In the genomic region with DNA sequence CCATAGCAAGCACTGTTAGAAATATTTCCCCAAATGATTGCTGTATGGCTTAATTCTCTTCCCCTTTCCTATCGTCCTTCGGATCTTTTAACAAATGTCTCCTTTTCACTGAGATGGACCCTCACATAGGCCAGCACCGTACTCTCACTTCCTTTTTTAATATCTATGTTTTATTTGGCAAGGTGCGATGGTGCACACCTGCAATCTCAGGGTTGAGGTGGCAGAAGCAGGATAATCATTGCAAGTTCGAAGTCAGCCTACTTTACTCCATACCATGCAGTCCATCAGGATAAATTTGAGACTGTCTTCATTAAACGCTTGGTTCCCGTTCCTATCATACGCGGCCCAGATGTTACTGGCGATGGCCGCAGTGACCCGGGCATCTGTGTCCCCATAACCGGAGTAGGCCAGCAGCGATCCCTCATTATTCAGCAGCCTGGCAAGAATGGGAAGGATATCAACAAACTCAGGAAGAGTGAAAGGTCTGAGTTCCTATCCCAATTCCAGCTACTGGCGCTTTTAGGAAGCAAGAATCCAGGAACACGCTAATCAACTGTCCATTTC, we compare ENCODE assay signal across 7 mouse cellular contexts. TPM values are rescaled to one million over a fixed set of nuclear protein-coding genes. Genes with fewer than 3 reads are reported as not detected.
DNase-seq lines count a peak whose midpoint lies in the region; ATAC-seq and TF ChIP-seq lines count a peak whose summit lies in the region.

No protein-coding gene starts in this region.

- peaks cover 19% of the 10 kb centered on the region for H3K36me3 ChIP-seq in lung, embryonic 14.5 days (ENCODE audit: insufficient read depth)
- peaks cover 29% of the 10 kb centered on the region for H3K36me3 ChIP-seq in limb, embryonic 10.5 days
- H3K36me3 ChIP-seq in small intestine, adult 2 months (ENCODE audit: control insufficient read depth, insufficient read depth, low read length), result peaks cover 14% of the 10 kb centered on the region; the same call in 1 of the 2 replicates

- H3K4me2 ChIP-seq in lung, embryonic 14.5 days, result peak overlapping the region; percentile 92

- no peaks in the 10 kb centered on the region for H3K9me3 ChIP-seq in lung, embryonic 14.5 days (ENCODE audit: low read depth, low read length)
- H3K9me3 ChIP-seq in limb, embryonic 10.5 days (replicated peaks), result no peaks in the 10 kb centered on the region

- ATAC-seq in lung, embryonic 14.5 days (ENCODE audit: insufficient read depth), result no peak

- peak overlapping the region; percentile 60 for H3K9ac ChIP-seq in lung, embryonic 14.5 days

- H3K4me1 ChIP-seq in lung, embryonic 14.5 days (ENCODE audit: insufficient read depth), result 0 out of 2 replicates have a peak, but pooled peaks cover 7% of the 10 kb centered on the region
- no peaks in the 10 kb centered on the region for H3K4me1 ChIP-seq in embryonic fibroblast, embryonic 13.5 days (ENCODE audit: control insufficient read depth, insufficient read depth, low read length)
- peaks cover 42% of the 10 kb centered on the region for H3K4me1 ChIP-seq in limb, embryonic 10.5 days
- peaks cover 14% of the 10 kb centered on the region for H3K4me1 ChIP-seq in small intestine, adult 2 months (ENCODE audit: control insufficient read depth, insufficient read depth, insufficient read length, low read length)

- peak overlapping the region; percentile 91 for H3K4me3 ChIP-seq in lung, embryonic 14.5 days (ENCODE audit: low read depth, low read length)
- peak overlapping the region; percentile 74 for H3K4me3 ChIP-seq in embryonic fibroblast, embryonic 13.5 days (ENCODE audit: insufficient read depth, low read length)
- peak overlapping the region; percentile 92 for H3K4me3 ChIP-seq in limb, embryonic 10.5 days
- H3K4me3 ChIP-seq in small intestine, adult 2 months (ENCODE audit: low read depth, low read length), result peak overlapping the region; percentile 72

- peak overlapping the region; percentile 74 for H3K27ac ChIP-seq in lung, embryonic 14.5 days (ENCODE audit: low read depth)
- H3K27ac ChIP-seq in embryonic fibroblast, embryonic 13.5 days (ENCODE audit: insufficient read depth, low read length), result peak overlapping the region; percentile 32; the same call in 1 of the 2 replicates
- H3K27ac ChIP-seq in limb, embryonic 10.5 days, result peak overlapping the region; percentile 98
- peak overlapping the region; percentile 72 for H3K27ac ChIP-seq in small intestine, adult 2 months (ENCODE audit: insufficient read depth, low read depth, low read length)

- no peak for TF ChIP-seq CTCF in lung, embryonic 14.5 days (IDR thresholded peaks at IDR 0.05; ENCODE audit: low read depth)
- no peak for TF ChIP-seq CTCF in embryonic fibroblast, embryonic 13.5 days (IDR thresholded peaks at IDR 0.05; ENCODE audit: borderline replicate concordance, insufficient read depth, low read length)
- TF ChIP-seq CTCF in small intestine, adult 2 months (IDR thresholded peaks at IDR 0.05; ENCODE audit: extremely low read depth, insufficient read length, insufficient replicate concordance, low read depth, low read length), result no peak

- no peak for DNase-seq in lung, embryonic 14.5 days
- no peak for DNase-seq in lung, postnatal 25 days (ENCODE audit: low spot score)
- no peak for DNase-seq in limb, embryonic 10.5 days (ENCODE audit: low spot score)
- no peak for DNase-seq in gastrocnemius, postnatal 10 days
- no peak for DNase-seq in adrenal gland, postnatal 25 days

- WGBS in lung, embryonic 14.5 days, result 16% methylated on average over 16 of the region's 16 CpGs
- WGBS in limb, embryonic 10.5 days, result 27% methylated on average over 16 of the region's 16 CpGs
- 3% methylated on average over 16 of the region's 16 CpGs for WGBS in small intestine, adult 2 months

- TF ChIP-seq POLR2A in embryonic fibroblast, embryonic 13.5 days (IDR thresholded peaks at IDR 0.05; ENCODE audit: low read depth, low read length), result no peak
- no peak for TF ChIP-seq POLR2A in small intestine, adult 2 months (IDR thresholded peaks at IDR 0.05; ENCODE audit: low read depth, low read length)

- H3K27me3 ChIP-seq in lung, embryonic 14.5 days (ENCODE audit: insufficient read depth, low read length), result no peaks in the 10 kb centered on the region
- H3K27me3 ChIP-seq in limb, embryonic 10.5 days (ENCODE audit: low read depth, poor library complexity, severe bottlenecking), result no peaks in the 10 kb centered on the region
- H3K27me3 ChIP-seq in small intestine, adult 2 months (ENCODE audit: control insufficient read depth, insufficient read depth, low read length), result no peaks in the 10 kb centered on the region

RNA-seq across cellular contexts. Expression of a gene that starts 0.7 kb away (rescaled TPM):
- 77.6 and 93.9 TPM in 2 replicates for polyA plus RNA-seq in lung, embryonic 14.5 days (2014; fragmentation: Nextera tagmentation; extraction: Ambion mirVana)
- 74.4 and 81.1 TPM in 2 replicates for polyA plus RNA-seq in embryonic fibroblast, embryonic 13.5 days (2011; ENCODE audit: insufficient read length, low read depth, missing spikeins)
- polyA plus RNA-seq in limb, embryonic 10.5 days (2016; fragmentation: Nextera tagmentation; extraction: Ambion mirVana), result 151 and 159 TPM in 2 replicates
- 99.8 and 167 TPM in 2 replicates for polyA plus RNA-seq in small intestine, adult 2 months (2012; rRNA removed)
- total RNA-seq in gastrocnemius, postnatal 10 days (2021), result 10 to 100 TPM; 75.4 to 81.8 TPM
- 148 and 150 TPM in 2 replicates for total RNA-seq in adrenal gland, postnatal 25 days (2021)

RNA-seq across cellular contexts. Expression of a gene that starts 1.4 kb away (rescaled TPM):
- polyA plus RNA-seq in lung, embryonic 14.5 days (2014; fragmentation: Nextera tagmentation; extraction: Ambion mirVana), result 64.9 and 68.5 TPM in 2 replicates
- polyA plus RNA-seq in embryonic fibroblast, embryonic 13.5 days (2011; ENCODE audit: insufficient read length, low read depth, missing spikeins), result 38.5 and 50.4 TPM in 2 replicates
- 78.8 and 79.5 TPM in 2 replicates for polyA plus RNA-seq in limb, embryonic 10.5 days (2016; fragmentation: Nextera tagmentation; extraction: Ambion mirVana)
- polyA plus RNA-seq in small intestine, adult 2 months (2012; rRNA removed), result 26.0 and 35.4 TPM in 2 replicates
- total RNA-seq in gastrocnemius, postnatal 10 days (2021), result 10 to 100 TPM; 45.1 to 52.2 TPM
- 74.3 and 87.0 TPM in 2 replicates for total RNA-seq in adrenal gland, postnatal 25 days (2021)

RNA-seq across cellular contexts. Expression of a gene that starts 4.1 kb away (rescaled TPM):
- 21.3 and 22.1 TPM in 2 replicates for polyA plus RNA-seq in lung, embryonic 14.5 days (2014; fragmentation: Nextera tagmentation; extraction: Ambion mirVana)
- not detected in 2 replicates for polyA plus RNA-seq in embryonic fibroblast, embryonic 13.5 days (2011; ENCODE audit: insufficient read length, low read depth, missing spikeins)
- polyA plus RNA-seq in limb, embryonic 10.5 days (2016; fragmentation: Nextera tagmentation; extraction: Ambion mirVana), result 1.7 and 3.7 TPM in 2 replicates
- polyA plus RNA-seq in small intestine, adult 2 months (2012; rRNA removed), result 132 and 184 TPM in 2 replicates
- total RNA-seq in gastrocnemius, postnatal 10 days (2021), result not detected
- total RNA-seq in adrenal gland, postnatal 25 days (2021), result not detected in 2 replicates

RNA-seq across cellular contexts. Expression of a gene that starts 20.0 kb away (rescaled TPM):
- 25.0 and 25.4 TPM in 2 replicates for polyA plus RNA-seq in lung, embryonic 14.5 days (2014; fragmentation: Nextera tagmentation; extraction: Ambion mirVana)
- polyA plus RNA-seq in embryonic fibroblast, embryonic 13.5 days (2011; ENCODE audit: insufficient read length, low read depth, missing spikeins), result 25.7 and 33.6 TPM in 2 replicates
- polyA plus RNA-seq in limb, embryonic 10.5 days (2016; fragmentation: Nextera tagmentation; extraction: Ambion mirVana), result 28.9 and 34.8 TPM in 2 replicates
- 0.41 and 0.60 TPM in 2 replicates for polyA plus RNA-seq in small intestine, adult 2 months (2012; rRNA removed)
- total RNA-seq in gastrocnemius, postnatal 10 days (2021), result 1 to 10 TPM; 3.0 to 6.3 TPM
- 3.3 and 3.5 TPM in 2 replicates for total RNA-seq in adrenal gland, postnatal 25 days (2021)

RNA-seq across cellular contexts. Expression of a gene that starts 23.5 kb away (rescaled TPM):
- polyA plus RNA-seq in lung, embryonic 14.5 days (2014; fragmentation: Nextera tagmentation; extraction: Ambion mirVana), result 278 and 285 TPM in 2 replicates
- polyA plus RNA-seq in embryonic fibroblast, embryonic 13.5 days (2011; ENCODE audit: insufficient read length, low read depth, missing spikeins), result 218 and 298 TPM in 2 replicates
- polyA plus RNA-seq in limb, embryonic 10.5 days (2016; fragmentation: Nextera tagmentation; extraction: Ambion mirVana), result 199 and 202 TPM in 2 replicates
- 130 and 182 TPM in 2 replicates for polyA plus RNA-seq in small intestine, adult 2 months (2012; rRNA removed)
- total RNA-seq in gastrocnemius, postnatal 10 days (2021), result 100 to 1,000 TPM; 108 to 125 TPM
- 199 and 214 TPM in 2 replicates for total RNA-seq in adrenal gland, postnatal 25 days (2021)

Comparison
In these comparisons a context has a peak if more than half of its experiments do, and no peak if none do; other contexts are left out.
1. H3K27ac ChIP-seq: peak in every context shown above with its lines; median percentile 98 in limb, embryonic 10.5 days; 74 in lung, embryonic 14.5 days; 72 in small intestine, adult 2 months; 32 in embryonic fibroblast, embryonic 13.5 days.